Mouse (Mus musculus) testis, postnatal 10 days (tissue): ENCODE measurements around the gene Mettl18.
"Not testable (repeated sequence)": the region's sequence is repeated elsewhere in the genome, so short reads cannot be mapped to it uniquely, and the experiment has no call there.

Experiments used
- DNase-seq: peaks from one replicate; pipeline ENCODE4 v3.0.0; 2021; ENCODE audit warnings: low spot score

The Mettl18 gene

DNA sequence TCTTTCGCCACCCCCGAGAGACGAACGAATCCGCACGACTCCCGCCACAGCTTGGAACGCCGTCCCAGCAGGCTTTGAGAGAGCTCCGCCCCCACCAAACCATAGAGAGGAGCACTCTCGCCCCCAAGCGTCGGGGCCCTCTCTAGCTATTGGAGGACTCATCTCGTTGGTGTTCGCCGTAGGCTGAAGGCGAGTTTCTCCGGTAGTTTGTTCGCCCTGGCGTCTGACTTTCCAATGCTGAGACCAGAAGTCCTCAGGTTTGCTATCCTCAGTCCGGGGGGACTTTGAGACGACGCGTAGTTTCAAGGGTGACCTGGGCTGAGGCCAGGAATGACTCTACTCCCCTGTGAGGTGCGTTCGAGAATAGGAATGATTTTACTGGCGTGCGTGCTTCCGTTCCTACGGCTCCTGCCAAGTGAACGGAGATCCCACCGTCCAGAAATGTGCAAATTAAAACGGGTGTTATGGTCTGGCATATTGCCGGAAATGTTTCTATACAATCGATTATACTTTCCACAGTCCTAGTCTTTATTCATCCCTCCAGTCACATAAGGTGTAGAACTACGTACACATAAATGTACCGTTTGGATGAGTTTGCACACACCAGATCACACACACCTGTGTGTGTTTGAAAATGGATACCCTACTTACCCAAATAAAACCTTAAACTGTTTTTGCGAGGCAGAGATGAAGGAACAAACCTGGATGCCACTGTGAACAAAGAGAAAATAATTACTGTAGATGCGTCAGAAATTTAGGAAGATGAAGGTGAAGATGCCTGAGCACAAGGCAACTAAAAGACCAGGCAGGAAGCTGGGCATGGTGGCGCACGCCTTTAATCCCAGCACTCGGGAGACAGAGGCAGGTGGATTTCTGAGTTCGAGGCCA, at the start of gene Mettl18, which contains the start of gene BC055324:
Gene Mettl18, plus strand, starts transcription at position 169 of the 888 bp plus-strand sequence.
Gene BC055324, minus strand, starts transcription at position 76 of the 888 bp plus-strand sequence.
- DNase-seq = peak; percentile 92

GRCm38 (mm10) chr1:163953396-163953795, 41.3 kb upstream of the Mettl18 start:
- no peak for DNase-seq

- DNase-seq = no peak
These were observed 36.7 kb upstream of the Mettl18 start for GRCm38 (mm10) chr1:163958036-163958435.

- DNase-seq = no peak
These were observed 30.5 kb upstream of the Mettl18 start for GRCm38 (mm10) chr1:163964008-163964689.

- no peak for DNase-seq
These were observed 20.2 kb upstream of the Mettl18 start for GRCm38 (mm10) chr1:163974471-163974870.

- DNase-seq = no peak
These were observed 19.6 kb upstream of the Mettl18 start for GRCm38 (mm10) chr1:163975088-163975487.

GRCm38 (mm10) chr1:163976515-163976914, 18.2 kb upstream of the Mettl18 start:
- DNase-seq = no peak

DNA sequence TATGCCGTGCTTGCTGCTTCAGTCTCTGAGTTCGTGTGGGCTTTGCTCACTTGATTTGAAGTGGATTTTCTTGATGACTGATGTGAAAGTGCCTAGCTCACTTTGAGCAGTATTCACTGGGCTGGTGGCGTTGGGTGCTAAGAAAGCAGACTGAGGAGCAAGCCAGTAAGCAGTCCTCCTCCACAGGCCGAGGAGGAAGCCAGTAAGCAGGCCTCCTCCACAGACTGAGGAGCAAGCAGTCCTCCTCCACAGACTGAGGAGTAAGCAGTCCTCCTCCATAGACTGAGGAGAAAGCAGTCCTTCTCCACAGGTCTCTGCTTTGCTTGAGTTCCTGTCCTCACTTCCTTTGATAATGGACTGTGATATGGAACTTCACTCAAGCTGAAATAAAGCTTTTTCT, 2.3 kb upstream of the Mettl18 start:
- no peak for DNase-seq

DNA sequence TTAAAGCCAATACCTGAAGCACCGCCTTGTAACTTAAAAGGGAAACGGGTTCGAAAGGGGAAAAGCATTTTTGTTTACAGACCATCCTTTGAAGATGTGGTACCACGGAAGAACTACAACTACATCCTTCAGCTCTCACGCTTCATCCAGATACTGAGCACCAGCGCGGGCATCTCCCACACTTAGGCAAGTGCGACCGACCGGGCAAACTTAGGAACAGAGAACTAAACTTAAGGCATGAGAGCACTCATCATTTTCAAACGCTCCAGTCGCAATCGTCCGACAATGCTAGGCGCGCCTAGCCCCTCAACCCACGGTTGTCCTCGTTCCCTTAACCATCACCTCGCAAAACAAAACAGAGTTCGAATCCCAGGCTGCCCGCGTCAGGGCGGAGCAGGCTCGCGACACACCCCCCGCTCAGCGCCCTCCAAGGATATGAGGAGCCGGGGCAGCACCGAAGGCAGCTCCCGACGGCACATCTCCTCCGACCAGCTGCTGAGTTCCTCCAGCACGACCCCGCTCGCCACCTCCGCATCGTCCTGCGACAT, 442 bp upstream of the Mettl18 start:
- DNase-seq = no peak

DNA sequence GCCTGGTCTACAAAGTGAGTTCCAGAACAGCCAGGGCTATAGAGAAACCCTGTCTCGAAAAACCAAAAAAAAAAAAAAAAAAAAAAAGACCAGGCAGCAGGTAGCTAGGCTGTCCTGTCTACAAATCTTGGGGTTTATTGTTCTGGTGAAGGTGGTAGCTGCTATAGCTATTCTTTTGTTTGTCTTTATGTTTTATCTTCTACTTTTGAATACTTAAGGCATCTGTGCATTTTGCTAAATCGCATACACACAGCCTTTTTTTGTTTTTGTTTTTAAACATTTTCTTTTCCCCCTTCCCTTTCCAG, 872 bp downstream of the Mettl18 start:
- DNase-seq = no peak

GRCm38 (mm10) chr1:164001831-164002452, 7.3 kb downstream of the Mettl18 start:
- DNase-seq = no peak

GRCm38 (mm10) chr1:164004311-164004710, 9.6 kb downstream of the Mettl18 start:
- DNase-seq = no peak

DNA sequence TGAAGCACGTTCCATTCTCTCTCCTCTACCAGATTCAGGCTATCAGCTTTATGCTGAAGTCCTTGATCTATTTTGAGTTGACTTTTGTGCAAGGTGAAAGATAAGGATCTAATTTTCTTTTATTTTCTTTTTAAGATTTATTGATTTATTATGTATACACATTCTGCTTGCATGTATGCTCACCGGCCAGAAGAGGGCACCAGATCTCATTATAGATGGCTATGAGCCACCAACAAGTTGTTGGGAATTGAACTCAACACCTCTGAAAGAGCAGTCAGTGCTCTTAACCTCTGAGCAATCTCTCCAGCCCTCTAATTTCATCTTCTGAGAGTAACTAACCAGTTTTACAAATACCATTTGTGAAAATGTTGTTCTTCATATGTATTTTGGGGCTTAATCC, 14.5 kb downstream of the Mettl18 start:
- peak; percentile 59 for DNase-seq

GRCm38 (mm10) chr1:164014616-164015015, 19.9 kb downstream of the Mettl18 start:
- no peak for DNase-seq

DNA sequence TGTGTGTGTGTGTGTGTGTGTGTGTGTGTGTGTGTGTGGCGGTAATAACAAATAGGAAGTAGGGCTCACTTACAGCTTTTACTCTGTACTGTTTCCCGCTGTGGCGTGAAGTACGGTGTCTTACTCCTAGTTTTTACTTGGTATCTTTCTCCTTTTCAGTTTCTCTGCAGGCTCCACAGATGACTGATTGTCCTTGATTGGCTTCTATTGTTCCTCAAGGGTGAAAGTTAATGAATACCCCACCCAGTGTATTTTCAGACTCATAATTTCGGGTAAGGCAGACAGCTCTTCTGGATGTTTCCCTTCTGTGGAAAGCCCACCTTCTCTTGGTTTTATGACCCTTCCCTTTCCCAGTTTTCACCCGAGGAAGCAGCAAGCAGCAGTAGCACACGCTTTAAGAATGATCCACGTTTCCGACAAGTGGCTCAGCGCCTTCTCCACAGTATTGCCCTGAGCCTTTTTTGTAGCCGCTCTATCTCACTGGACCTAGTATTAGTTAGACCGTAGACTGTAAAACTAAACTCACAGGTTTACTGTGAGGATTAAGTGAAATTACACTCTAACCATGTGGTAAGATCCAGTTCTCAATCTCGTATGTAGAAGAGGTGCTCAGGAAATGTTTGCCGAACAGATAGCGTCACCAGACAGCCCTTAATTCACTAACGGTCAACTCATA, 23.7 kb downstream of the Mettl18 start:
- no peak for DNase-seq

GRCm38 (mm10) chr1:164019789-164020188, 25.1 kb downstream of the Mettl18 start:
- DNase-seq = no peak

DNA sequence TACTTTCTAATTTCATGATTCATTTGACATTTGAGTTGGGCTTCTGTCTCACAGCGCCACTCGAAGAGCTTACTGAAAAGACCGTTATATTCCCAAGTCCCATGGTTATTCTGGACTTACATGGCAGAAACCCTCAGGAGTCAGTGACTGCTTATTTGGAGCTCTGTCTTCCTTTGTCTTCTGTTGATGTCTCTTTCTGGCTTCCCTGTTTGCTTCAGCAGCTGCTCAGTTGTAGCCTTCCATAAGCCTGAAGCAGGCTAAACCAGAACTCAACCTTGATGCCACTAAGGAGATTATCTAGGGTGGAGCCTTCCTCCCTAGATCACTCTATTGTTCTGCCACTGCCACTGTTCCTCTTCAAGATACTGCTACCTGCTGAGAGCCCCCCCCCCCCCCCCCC, 26.1 kb downstream of the Mettl18 start:
- not testable (repeated sequence) for DNase-seq

GRCm38 (mm10) chr1:164022106-164022505, 27.4 kb downstream of the Mettl18 start:
- not testable (repeated sequence) for DNase-seq

DNA sequence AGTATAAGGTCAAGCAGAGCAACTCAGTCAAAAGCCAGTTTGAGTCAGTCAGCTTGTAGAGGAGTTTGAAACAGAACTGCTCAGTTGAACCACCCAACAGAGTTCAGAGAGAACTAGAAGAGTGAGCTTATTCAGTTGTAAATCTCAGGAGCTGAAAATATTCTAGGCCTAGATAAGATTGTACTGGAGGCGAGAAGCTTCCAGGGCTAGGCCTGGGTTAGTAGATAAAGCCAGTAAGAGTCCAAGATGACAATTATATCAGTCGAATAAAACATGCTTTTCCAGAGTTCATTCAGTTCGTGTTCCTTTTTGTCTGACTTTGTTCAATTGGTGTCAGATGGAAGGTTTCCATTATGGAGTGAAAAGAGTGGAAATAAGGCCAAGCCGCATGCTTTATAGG, 31.0 kb downstream of the Mettl18 start:
- DNase-seq = no peak

DNA sequence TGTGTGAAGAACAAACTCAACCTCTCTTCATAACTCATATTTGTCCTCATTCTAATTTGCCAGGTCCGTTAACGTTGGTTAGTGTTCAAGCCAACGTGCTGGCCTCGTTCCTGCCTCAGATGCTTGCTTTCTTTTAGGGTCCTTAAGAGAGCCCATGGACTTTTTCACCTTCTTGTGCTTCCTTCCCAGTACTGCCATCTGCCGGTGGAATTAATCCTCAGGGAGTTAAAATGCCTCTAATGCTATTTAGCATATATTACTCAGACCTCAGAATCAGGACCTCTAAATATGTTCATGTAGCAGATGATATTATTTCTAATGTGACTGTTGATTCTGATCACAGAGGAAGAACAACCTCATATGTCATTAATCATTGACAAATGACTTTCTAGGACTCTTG, 32.7 kb downstream of the Mettl18 start:
- peak; percentile 53 for DNase-seq

DNA sequence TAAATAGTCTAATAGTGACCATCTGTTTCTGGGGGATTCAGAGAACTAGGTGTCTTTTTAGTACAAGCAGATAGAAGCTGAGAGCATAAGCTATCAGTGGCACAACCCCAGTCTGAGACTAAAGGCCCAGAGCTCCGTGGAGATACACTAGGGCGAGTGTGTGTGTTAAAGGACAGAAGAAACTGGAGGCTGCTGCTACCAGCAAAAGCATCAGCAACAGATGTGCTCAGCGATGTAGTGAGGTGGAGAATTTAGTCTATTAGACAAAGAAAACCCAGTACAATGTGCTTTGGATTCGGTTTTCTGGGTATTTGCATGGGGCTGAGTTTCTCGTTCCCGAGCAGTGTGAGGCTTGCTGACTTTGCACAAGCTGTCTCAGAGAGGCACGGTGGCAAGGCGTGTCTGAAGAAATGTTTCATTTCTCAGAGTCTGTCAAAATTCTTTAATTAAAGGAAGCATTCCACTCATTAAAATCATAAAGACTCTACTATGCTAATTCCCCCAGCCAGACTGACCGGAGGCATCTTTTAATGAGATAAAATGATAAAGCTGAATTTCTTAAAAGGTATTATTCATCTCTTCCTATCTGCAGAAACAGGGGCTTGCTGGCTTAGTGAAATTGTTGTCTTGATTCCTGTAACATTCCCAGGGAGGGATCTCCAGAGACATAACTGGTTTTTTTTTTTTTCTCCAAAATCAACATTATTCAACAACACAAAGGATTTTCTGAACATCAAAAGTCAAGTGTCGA, 45.9 kb downstream of the Mettl18 start:
- no peak for DNase-seq
